Mouse (Mus musculus): ENCODE measurements around the gene Cdc25a.

Gene Cdc25a

DNA sequence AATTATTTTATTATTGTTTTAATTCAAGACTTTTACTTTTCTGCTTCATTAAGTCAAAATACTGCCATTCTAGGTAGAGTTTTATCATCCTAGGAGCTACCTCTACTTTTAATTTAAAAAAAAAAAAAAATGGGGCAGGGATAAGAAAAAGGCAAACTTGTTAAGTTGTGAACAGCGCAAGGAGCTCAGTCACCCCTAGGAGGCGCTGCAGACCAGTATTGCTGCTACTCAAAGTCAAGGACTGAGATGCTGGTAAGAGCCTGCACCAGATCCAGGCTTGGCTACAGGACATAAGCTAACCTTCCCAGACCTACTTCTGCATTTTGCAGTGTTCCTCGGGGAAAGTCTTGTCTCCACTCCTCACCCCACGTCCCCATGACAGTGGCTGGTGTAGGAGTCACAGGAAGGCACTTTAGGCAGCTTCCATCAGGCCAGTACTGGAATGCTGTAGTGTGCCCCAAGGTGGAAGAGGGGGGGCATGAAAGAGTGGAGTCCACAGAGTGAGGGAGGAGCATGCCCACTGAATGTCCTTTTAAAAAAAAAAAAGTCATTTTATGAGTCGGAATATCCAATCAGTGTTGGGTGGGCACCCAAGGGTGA lies 17.4 kb downstream of the Cdc25a start:
- peak; percentile 44 for DNase-seq (ENCODE audit: low read depth, low spot score)

DNA sequence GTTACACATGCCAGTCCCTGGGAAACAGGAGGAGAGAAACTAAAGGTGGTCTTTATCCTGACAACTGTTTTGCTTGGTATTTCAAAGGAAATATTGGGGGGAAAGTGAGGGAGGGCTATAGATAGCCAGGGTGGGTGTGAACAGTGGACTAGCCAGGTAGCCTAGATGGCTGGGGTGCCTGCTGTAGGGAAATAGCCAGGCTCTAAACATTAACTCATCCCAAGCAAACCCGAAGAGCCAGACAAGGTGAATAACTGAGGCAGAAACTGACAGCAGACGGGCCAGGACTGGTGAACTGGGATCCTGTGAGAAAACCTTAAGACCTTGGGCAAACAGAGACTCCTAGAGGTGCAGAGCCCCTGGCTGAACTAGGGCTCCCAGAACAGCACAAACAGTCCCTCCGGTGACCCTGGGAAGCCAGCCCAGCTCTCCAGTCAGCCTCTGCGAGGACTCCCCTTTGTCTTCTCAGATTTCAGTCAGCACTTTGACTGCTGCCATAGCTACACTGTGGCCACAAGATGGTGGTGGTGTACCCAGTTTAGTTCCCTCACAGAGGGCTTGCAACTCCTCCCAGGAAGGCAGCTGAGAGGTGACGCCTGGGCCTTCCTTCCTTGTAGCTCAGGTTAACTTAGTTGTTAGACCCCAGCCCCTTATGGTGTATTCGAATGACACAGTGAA lies 19.2 kb downstream of the Cdc25a start:
- DNase-seq (ENCODE audit: low read depth, low spot score) = no peak

DNA sequence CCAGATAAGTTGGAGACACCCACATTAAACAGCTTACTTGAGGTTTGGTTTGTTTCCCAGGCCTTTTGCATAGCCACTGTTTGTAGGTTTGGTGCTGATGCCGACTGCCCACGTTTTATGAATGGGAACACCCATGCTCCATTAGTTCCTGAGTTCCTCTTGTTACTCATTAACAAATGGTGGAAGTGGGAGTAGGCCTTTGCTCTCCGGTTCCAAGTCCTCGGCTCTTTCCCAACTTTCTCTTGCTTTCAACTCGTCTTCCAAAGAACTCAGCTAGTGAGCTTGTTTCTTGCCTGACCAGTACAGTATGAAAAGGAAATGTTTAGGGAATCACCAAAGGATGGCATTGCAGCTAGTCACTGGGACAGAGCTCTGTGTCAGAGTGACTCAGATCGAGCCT lies 20.2 kb downstream of the Cdc25a start:
- no peak for DNase-seq (ENCODE audit: low read depth, low spot score)

- no peak for DNase-seq (ENCODE audit: low read depth, low spot score)
Measured at GRCm38 (mm10) chr9:109896253-109897150, 21.1 kb downstream of the Cdc25a start.

GRCm38 (mm10) chr9:109898027-109898426 lies 22.6 kb downstream of the Cdc25a start:
- no peak for DNase-seq (ENCODE audit: low read depth, low spot score)

- no peak for DNase-seq (ENCODE audit: low read depth, low spot score)
Measured at GRCm38 (mm10) chr9:109899361-109899760, 24.0 kb downstream of the Cdc25a start.

DNA sequence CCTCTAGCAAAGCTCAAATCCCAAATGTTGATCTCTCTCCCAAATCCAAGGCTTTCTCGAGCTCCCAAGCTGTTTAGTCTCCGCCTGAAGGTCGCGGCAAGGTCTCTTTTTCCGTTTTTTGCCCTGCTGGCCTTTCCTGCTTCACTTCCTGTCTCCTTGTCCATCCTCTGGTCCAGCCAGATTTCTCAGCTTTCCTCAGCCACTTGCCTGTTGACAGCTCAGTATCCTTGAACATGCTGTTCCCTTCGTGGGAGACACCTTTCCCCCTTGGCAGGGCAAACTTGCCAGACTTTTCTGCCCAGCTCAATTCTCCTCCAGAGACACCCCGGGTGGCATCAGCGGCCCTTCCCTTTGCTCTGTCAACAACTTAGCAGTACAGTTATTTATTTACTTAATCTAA lies 24.4 kb downstream of the Cdc25a start:
- no peak for DNase-seq (ENCODE audit: low read depth, low spot score)

- DNase-seq (ENCODE audit: low read depth, low spot score) = no peak
Measured at GRCm38 (mm10) chr9:109900604-109901003, 25.2 kb downstream of the Cdc25a start.

DNA sequence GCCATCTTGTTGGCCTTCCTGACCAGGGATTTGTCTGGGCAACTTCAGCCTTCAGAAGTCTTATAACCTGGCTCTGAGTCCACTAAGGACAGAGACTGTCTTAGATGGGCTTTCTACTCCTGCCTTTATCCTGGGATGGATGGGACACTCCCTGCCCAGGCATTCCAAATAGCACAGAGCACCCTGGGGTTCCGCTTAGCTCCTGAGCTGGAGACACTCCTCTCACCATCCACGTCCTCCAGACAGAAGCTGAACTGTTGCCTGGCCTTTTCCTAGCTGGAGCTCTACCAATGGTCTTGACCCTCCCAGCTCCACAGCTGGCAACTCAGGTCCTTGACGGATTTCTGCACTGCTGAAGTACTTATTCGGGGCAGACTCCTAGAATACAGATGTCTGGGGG lies 26.9 kb downstream of the Cdc25a start:
- no peak for DNase-seq (ENCODE audit: low read depth, low spot score)

DNA sequence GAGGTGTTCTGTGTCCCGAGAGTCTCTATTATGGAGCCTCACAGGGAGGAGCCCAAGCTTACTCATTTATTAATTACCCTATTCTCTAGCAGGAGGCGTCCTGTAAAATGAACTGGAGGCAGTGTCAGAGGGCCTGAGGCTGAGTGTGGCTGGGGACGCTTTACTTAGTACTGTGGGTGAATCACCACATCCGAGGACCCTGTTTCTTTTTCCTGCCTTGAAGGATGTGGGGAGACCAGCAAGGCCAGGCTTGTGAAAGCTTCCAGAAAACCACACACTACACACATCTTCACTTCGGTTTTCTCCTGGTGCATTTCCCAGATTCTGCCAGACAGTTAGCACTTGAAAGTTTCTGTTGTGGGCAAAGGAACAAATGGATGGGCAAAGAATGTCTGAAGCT lies 27.4 kb downstream of the Cdc25a start:
- no peak for DNase-seq (ENCODE audit: low read depth, low spot score)

DNA sequence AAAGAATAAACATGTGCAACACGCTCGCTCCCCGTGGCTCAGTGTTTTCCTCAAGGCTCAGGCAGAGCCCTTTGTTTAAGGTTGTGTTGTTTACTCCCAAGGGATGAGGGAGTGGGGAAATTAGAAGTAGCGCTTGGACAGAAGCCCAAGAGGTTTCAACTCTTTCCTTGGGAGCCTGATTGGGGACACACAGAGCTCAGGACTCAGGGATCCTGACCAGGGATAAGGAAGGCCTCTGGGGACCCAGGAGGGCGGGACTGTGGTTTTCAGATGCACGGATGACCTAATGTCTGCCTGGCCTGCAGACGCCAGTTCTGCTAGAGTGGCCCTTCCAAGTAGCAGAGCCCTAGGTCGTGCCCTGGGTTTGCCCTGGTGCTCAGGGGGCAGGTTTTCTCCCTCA lies 31.9 kb downstream of the Cdc25a start:
- DNase-seq (ENCODE audit: low read depth, low spot score) = no peak

DNA sequence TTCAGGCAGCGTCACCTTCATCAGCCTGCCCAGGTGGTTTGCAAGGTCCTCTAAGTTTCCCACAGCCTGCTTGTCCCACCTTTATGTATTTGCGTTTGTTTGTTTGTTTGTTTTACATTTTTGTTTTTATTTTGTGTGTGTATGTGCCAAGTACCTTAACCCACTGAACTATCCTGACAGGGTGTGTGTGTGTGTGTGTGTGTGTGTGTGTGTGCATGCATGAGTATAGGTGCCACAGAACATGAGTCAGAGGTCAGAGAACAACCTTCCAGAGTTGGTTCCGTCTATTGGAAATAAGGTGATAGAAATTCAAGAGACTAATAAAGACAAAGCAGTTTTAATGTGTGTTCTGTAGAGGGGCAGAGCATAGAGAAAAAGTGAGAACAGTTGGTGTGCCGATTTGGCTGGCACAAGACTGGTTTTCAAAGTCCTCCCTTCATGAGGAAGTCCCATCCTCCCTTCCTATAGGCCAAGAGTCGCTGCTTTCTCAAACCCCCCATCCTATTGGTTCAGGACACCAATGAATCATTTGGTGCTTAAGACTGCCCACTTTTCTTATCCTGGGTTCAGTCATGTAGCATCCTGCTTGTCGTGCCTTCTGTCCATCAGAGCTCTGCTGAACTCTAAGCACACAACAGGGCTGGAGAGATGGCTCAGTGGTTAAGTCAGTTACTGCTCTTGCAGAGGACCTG lies 32.5 kb downstream of the Cdc25a start:
- DNase-seq (ENCODE audit: low read depth, low spot score) = no peak

- no peak for DNase-seq (ENCODE audit: low read depth, low spot score)
Measured at GRCm38 (mm10) chr9:109909102-109909501, 33.7 kb downstream of the Cdc25a start.

DNA sequence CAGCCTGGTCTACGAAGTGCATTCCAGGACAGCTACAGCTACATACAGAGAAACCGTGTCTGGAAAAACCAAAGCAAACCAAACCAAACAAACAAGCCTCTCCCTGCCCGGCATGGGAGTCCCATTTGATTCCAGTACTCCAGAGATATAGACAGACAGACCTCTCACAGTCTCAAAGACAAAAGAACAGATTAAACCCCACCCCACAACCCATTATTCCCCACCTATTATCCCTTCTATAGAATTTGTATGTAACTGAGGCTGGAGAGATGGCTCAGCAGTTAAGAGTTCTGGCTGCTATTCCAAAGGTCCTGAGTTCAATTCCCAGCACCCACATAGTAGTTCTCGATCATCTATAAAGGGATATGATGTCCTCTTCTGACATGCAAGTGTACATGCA lies 34.5 kb downstream of the Cdc25a start:
- DNase-seq (ENCODE audit: low read depth, low spot score) = no peak

GRCm38 (mm10) chr9:109911779-109912178 lies 36.4 kb downstream of the Cdc25a start:
- DNase-seq (ENCODE audit: low read depth, low spot score) = no peak

GRCm38 (mm10) chr9:109914269-109914926 lies 39.0 kb downstream of the Cdc25a start:
- DNase-seq (ENCODE audit: low read depth, low spot score) = no peak

- no peak for DNase-seq (ENCODE audit: low read depth, low spot score)
Measured at GRCm38 (mm10) chr9:109917931-109918330, 42.6 kb downstream of the Cdc25a start.

DNA sequence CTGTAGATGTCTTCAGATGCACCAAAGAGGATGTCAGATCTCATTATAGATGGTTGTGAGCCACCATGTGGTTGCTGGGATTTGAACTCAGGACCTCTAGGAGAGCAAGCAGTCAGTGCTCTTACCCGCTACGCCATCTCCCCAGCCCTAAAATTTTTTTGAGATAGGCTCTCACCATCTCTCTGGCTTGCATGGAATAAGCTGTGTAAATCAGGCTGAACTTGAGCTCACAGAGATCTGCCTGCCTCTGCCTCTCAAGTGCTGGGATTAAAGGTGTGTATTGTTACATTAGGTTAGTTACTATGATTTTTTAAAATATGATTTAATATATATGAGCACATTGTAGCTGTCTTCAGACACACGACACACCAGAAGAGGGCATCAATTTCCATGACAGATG lies 53.8 kb downstream of the Cdc25a start:
- DNase-seq (ENCODE audit: low read depth, low spot score) = no peak

- DNase-seq (ENCODE audit: low read depth, low spot score) = no peak
Measured at GRCm38 (mm10) chr9:109930063-109930462, 54.7 kb downstream of the Cdc25a start.

DNA sequence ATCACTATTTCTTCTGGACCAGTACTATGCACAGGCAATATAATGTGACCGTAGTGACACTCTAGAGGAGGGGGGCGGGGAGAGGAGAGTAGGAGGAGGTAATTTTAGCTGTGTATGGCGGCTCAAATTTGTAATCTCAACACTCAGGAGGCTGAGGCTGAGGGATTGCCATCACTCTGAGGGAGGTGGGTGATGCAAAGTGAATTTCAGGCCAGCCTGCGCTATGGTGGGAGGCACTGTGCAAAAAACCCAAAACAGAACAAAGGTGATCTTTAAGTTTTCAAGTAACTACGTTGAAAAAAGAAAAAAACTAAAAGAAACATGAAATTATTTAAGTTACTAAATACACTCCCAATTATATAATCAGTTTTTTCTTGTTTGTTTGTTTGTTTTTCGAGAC lies 55.4 kb downstream of the Cdc25a start:
- no peak for DNase-seq (ENCODE audit: low read depth, low spot score)

Measured in c-Kit-negative CD71-positive TER-119-positive erythroid progenitor cells, embryonic 14.5 days (primary cell).